ENCODE assay signal across 8 mouse cellular contexts in genomic region chr17:24896241-24896992, GRCm38 (mm10). TPM values are rescaled to one million over a fixed set of nuclear protein-coding genes. Genes with fewer than 3 reads are reported as not detected.
DNase-seq lines count a peak whose midpoint lies in the region; ATAC-seq and TF ChIP-seq lines count a peak whose summit lies in the region.

Gene Nme3, plus strand, starts transcription at chr17:24896500.

- peaks cover 70% of the 10 kb centered on the region for H3K36me3 ChIP-seq in heart, embryonic 13.5 days
- peaks cover 48% of the 10 kb centered on the region for H3K36me3 ChIP-seq in kidney, postnatal 0 days (ENCODE audit: insufficient read depth, low read length)
- H3K36me3 ChIP-seq in liver, embryonic 14.5 days (replicated peaks; ENCODE audit: control insufficient read depth, insufficient read depth, low read depth), result peaks cover 54% of the 10 kb centered on the region
- H3K36me3 ChIP-seq in neural tube, embryonic 11.5 days (ENCODE audit: control insufficient read depth, insufficient read depth, low read length), result peaks cover 30% of the 10 kb centered on the region
- H3K36me3 ChIP-seq in stomach, embryonic 16.5 days (ENCODE audit: control insufficient read depth, insufficient read depth, low read length), result peaks cover 21% of the 10 kb centered on the region

- H3K4me2 ChIP-seq in heart, embryonic 13.5 days, result peak within 1 kb of the TSS; percentile 100
- peak within 1 kb of the TSS; percentile 95 for H3K4me2 ChIP-seq in kidney, postnatal 0 days (ENCODE audit: low read length)
- peak within 1 kb of the TSS; percentile 97 for H3K4me2 ChIP-seq in liver, embryonic 14.5 days (ENCODE audit: low read depth)
- H3K4me2 ChIP-seq in neural tube, embryonic 11.5 days (ENCODE audit: low read depth), result peak within 1 kb of the TSS; percentile 99
- peak within 1 kb of the TSS; percentile 99 for H3K4me2 ChIP-seq in stomach, embryonic 16.5 days (ENCODE audit: low read depth, low read length)

- H3K27ac ChIP-seq in heart, embryonic 13.5 days (replicated peaks), result peak within 1 kb of the TSS; percentile 86
- peak within 1 kb of the TSS; percentile 89 for H3K27ac ChIP-seq in kidney, postnatal 0 days
- peak within 1 kb of the TSS; percentile 61 for H3K27ac ChIP-seq in liver, embryonic 14.5 days
- H3K27ac ChIP-seq in neural tube, embryonic 11.5 days (ENCODE audit: low read depth, low read length), result peak within 1 kb of the TSS; percentile 63
- H3K27ac ChIP-seq in stomach, embryonic 16.5 days (ENCODE audit: low read length), result peak within 1 kb of the TSS; percentile 91

- peak within 1 kb of the TSS; percentile 87 for H3K4me3 ChIP-seq in heart, embryonic 13.5 days
- H3K4me3 ChIP-seq in kidney, postnatal 0 days (replicated peaks; ENCODE audit: low read depth, low read length), result peak within 1 kb of the TSS; percentile 86
- peak within 1 kb of the TSS; percentile 83 to 99 for H3K4me3 ChIP-seq in liver, embryonic 14.5 days (ENCODE audit: insufficient read depth in 1 of 2, low read depth in 2 of 2, low read length in 2 of 2)
- H3K4me3 ChIP-seq in neural tube, embryonic 11.5 days (ENCODE audit: low read depth, low read length), result peak within 1 kb of the TSS; percentile 88
- peak within 1 kb of the TSS; percentile 79 for H3K4me3 ChIP-seq in stomach, embryonic 16.5 days (replicated peaks; ENCODE audit: low read length)

- DNase-seq in CD8-positive naive resting alpha-beta T cell, adult 2 months (ENCODE audit: low read depth in 2 of 2, low spot score in 2 of 2), result peak; percentile 36 to 55
- peak; percentile 12 for DNase-seq in brain, embryonic 18.5 days (ENCODE audit: low read depth, low spot score)
- DNase-seq in kidney, postnatal 0 days (ENCODE audit: low spot score), result peak; percentile 86
- DNase-seq in liver, embryonic 14.5 days (ENCODE audit: low read depth in 3 of 3, low spot score in 3 of 3), result peak; percentile 66 to 68 (median 68)
- DNase-seq in neural tube, embryonic 11.5 days (ENCODE audit: low spot score), result peak; percentile 80

- 2% methylated on average over 50 of the region's 50 CpGs for WGBS in heart, embryonic 13.5 days
- WGBS in kidney, postnatal 0 days, result 1% methylated on average over 49 of the region's 50 CpGs
- under 1% methylated on average over 50 of the region's 50 CpGs for WGBS in liver, embryonic 14.5 days (ENCODE audit: insufficient replicate concordance)
- WGBS in neural tube, embryonic 11.5 days, result 2% methylated on average over 50 of the region's 50 CpGs
- under 1% methylated on average over 50 of the region's 50 CpGs for WGBS in stomach, embryonic 16.5 days

- H3K4me1 ChIP-seq in heart, embryonic 13.5 days, result peaks cover 46% of the 10 kb centered on the region
- peaks cover 6% of the 10 kb centered on the region; the same call in 1 of the 2 replicates for H3K4me1 ChIP-seq in kidney, postnatal 0 days (replicated peaks; ENCODE audit: insufficient read depth, low read length)
- peaks cover 14 to 16% of the 10 kb centered on the region in 2 experiments for H3K4me1 ChIP-seq in liver, embryonic 14.5 days (replicated peaks; ENCODE audit: control insufficient read depth in 2 of 2, insufficient read depth in 2 of 2, low read length in 1 of 2)
- peaks cover 24% of the 10 kb centered on the region for H3K4me1 ChIP-seq in neural tube, embryonic 11.5 days (ENCODE audit: control insufficient read depth, insufficient read depth, low read length)
- peaks cover 24% of the 10 kb centered on the region for H3K4me1 ChIP-seq in stomach, embryonic 16.5 days (ENCODE audit: control insufficient read depth, insufficient read depth, low read length)

- ATAC-seq in erythroblast, adult 5-6 weeks (replicated peaks; ENCODE audit: low FRiP score, poor library complexity, severe bottlenecking), result peak; percentile 56
- ATAC-seq in heart, embryonic 13.5 days (ENCODE audit: extremely low read depth, insufficient number of reproducible peaks, low FRiP score, low TSS enrichment), result peak; percentile 51
- peak; percentile 67 for ATAC-seq in kidney, postnatal 0 days (replicated peaks; ENCODE audit: low FRiP score, low read depth)
- ATAC-seq in liver, embryonic 14.5 days (ENCODE audit: insufficient read depth), result peak; percentile 74
- peak; percentile 65 for ATAC-seq in neural tube, embryonic 11.5 days (ENCODE audit: insufficient read depth, low FRiP score, low TSS enrichment)
- ATAC-seq in stomach, embryonic 16.5 days (ENCODE audit: insufficient read depth, low FRiP score), result peak; percentile 86

- no peak for TF ChIP-seq EP300 in liver, embryonic 14.5 days (IDR thresholded peaks at IDR 0.05; ENCODE audit: low read depth)

- peak; percentile 26; the same call in 1 of the 2 replicates for TF ChIP-seq CTCF in kidney, postnatal 0 days (IDR thresholded peaks at IDR 0.05; ENCODE audit: low read depth)
- peak; percentile 45 for TF ChIP-seq CTCF in liver, embryonic 14.5 days (IDR thresholded peaks at IDR 0.05; ENCODE audit: low read depth)

- peak within 1 kb of the TSS; percentile 93 for H3K9ac ChIP-seq in heart, embryonic 13.5 days
- H3K9ac ChIP-seq in kidney, postnatal 0 days (ENCODE audit: low read depth, low read length), result peak within 1 kb of the TSS; percentile 93
- H3K9ac ChIP-seq in liver, embryonic 14.5 days (replicated peaks), result peak within 1 kb of the TSS; percentile 94
- peak within 1 kb of the TSS; percentile 87 for H3K9ac ChIP-seq in neural tube, embryonic 11.5 days (ENCODE audit: low read length)
- H3K9ac ChIP-seq in stomach, embryonic 16.5 days (ENCODE audit: low read length), result peak within 1 kb of the TSS; percentile 96

- H3K27me3 ChIP-seq in heart, embryonic 13.5 days (replicated peaks), result no peaks in the 10 kb centered on the region
- H3K27me3 ChIP-seq in kidney, postnatal 0 days (ENCODE audit: insufficient read depth, low read length), result no peaks in the 10 kb centered on the region
- no peaks in the 10 kb centered on the region for H3K27me3 ChIP-seq in liver, embryonic 14.5 days (ENCODE audit: control insufficient read depth, insufficient read depth, low read length)
- H3K27me3 ChIP-seq in neural tube, embryonic 11.5 days (ENCODE audit: control insufficient read depth, insufficient read depth, low read length), result no peaks in the 10 kb centered on the region
- no peaks in the 10 kb centered on the region for H3K27me3 ChIP-seq in stomach, embryonic 16.5 days (ENCODE audit: control insufficient read depth, insufficient read depth, low read length)

- no peaks in the 10 kb centered on the region for H3K9me3 ChIP-seq in heart, embryonic 13.5 days
- H3K9me3 ChIP-seq in kidney, postnatal 0 days (replicated peaks; ENCODE audit: low read length), result no peaks in the 10 kb centered on the region
- H3K9me3 ChIP-seq in liver, embryonic 14.5 days (ENCODE audit: control insufficient read depth, low read length), result no peaks in the 10 kb centered on the region
- no peaks in the 10 kb centered on the region for H3K9me3 ChIP-seq in neural tube, embryonic 11.5 days (ENCODE audit: control insufficient read depth, low read length)
- no peaks in the 10 kb centered on the region for H3K9me3 ChIP-seq in stomach, embryonic 16.5 days (replicated peaks; ENCODE audit: control insufficient read depth, low read length)

RNA-seq across cellular contexts. Expression of gene Nme3, which starts in this region (rescaled TPM):
- 15.0 and 18.3 TPM in 2 replicates for total RNA-seq in erythroblast, adult 5-6 weeks (2015; ENCODE audit: low replicate concordance)
- total RNA-seq in erythroblast, adult 5-6 weeks (2017; ENCODE audit: low replicate concordance), result 29.1 and 32.2 TPM in 2 replicates
- polyA plus RNA-seq in heart, embryonic 13.5 days (2015; fragmentation: Nextera tagmentation; extraction: Ambion mirVana), result 32.0 and 41.0 TPM in 2 replicates
- 87.1 and 93.1 TPM in 2 replicates for polyA plus RNA-seq in kidney, postnatal 0 days (2015; fragmentation: Nextera tagmentation; extraction: Ambion mirVana)
- polyA plus RNA-seq in liver, embryonic 14.5 days (2012; rRNA removed), result 55.7 and 65.6 TPM in 2 replicates
- polyA plus RNA-seq in liver, embryonic 14.5 days (2014; fragmentation: Nextera tagmentation; extraction: Ambion mirVana), result 79.2 and 83.7 TPM in 2 replicates
- 38.4 and 57.1 TPM in 2 replicates for polyA plus RNA-seq in neural tube, embryonic 11.5 days (2014; fragmentation: Nextera tagmentation; extraction: Ambion mirVana)
- 63.1 and 64.8 TPM in 2 replicates for polyA plus RNA-seq in stomach, embryonic 16.5 days (2015; fragmentation: Nextera tagmentation; extraction: Ambion mirVana)

Comparison
In these comparisons a context has a peak if more than half of its experiments do, and no peak if none do; other contexts are left out.
1. Peak in every context shown above with its lines: DNase-seq, ATAC-seq, H3K4me3 ChIP-seq and H3K27ac ChIP-seq.
2. DNase-seq: peak in every context shown above with its lines; median percentile 86 in kidney, postnatal 0 days; 80 in neural tube, embryonic 11.5 days; 68 in liver, embryonic 14.5 days; 46 in CD8-positive naive resting alpha-beta T cell, adult 2 months; 12 in brain, embryonic 18.5 days.